Mouse (Mus musculus): ENCODE results near the gene Ptpn11.

Gene Ptpn11

DNA sequence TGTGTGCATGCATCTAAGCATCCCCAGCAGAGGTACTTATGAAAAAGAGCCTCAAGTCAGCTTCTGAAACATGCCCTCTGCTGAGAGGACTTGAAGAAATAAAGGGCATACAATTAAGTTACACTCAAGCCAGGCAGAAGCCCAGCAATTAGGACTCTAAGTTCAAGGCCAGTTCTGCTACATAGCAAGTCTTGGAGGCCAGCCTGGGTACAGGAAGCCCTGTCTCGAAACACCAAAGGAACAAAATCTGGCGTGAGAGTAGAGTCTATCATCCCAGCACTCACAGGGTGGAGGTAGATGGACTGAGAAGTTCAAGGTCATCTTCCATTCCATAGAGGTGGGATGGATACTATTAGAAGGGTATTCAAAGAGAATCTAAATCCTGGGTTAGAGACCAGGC is 6.8 kb downstream of the Ptpn11 start:
- DNase-seq (ENCODE audit: low spot score in 2 of 2) = no peak

- DNase-seq (ENCODE audit: low spot score in 2 of 2) = no peak
These were observed 7.9 kb downstream of the Ptpn11 start for GRCm38 (mm10) chr5:121183269-121183668.

DNA sequence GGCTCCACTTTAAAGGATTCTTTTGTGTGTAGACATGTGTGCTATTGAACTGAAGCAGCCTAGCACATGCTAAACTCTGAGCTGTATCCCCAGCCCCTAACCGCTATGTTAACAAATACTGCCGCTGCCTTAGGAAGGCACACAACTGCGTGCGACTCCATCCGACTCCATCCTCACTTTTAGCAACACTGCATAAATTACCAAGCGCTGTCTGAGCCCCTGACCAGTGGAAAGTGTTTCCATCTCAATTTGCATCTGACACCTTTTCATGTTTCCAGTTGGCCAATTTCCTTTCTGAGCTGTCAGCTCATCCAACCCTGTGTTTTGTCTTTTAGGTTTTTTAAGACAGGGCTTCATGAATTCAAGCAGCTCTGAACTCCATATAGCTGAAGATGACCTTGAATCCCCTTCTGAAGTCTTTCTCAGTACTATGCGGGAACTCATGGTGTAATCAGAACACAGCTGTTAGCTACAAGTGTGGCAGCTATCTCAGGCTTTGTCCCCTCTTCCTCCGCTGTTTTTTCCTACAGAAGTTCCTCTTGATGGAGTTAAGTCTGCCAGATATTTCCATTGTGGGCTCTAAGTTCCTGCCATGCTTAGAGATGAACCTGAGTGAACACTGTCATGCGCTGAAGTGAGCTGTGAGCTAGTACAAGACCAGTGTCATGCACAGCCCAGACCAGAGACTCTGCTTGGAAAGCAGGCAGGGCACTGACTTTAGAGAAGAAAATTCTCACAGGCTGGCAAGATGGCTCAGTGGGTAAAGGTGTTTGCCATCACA is 11.9 kb downstream of the Ptpn11 start:
- no peak for DNase-seq (ENCODE audit: low spot score in 2 of 2)

DNA sequence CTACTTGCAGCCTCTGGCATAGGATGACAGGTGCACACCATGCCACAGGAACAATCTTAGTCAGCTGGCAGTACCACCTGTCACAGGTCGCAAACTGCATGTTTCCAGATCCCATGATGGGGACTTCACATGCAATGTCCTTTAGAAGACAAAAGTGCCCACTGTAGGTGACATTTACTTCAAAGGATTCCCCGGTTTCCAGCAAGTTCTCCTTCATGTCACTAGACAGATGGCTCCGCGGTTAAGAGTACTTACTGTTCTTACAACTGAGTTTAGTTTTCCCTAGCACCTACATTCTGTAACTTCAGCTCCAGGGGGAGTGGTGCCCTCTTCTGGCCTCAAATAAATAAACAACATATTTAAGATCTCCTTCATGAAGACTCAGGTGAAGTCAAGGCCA is 18.4 kb downstream of the Ptpn11 start:
- DNase-seq (ENCODE audit: low spot score in 2 of 2) = no peak

DNA sequence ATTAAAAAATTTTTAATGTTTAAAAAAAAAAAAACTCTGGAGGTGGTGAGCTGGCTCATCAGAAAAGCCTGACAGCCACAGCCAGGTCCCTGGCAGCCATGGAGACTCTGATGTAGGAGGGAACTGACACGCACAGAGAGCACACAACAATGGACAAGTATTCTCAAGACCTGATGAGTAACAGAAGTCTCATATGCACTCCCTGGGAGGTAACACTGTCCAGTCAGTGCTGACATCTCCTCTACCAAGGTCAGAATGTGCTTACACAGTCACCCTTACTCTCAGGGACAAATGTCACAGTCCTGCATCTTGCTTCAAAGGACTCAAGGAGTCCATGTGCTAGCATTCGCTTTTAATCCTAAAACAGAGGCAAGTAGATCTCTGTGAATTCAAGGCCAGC is 21.6 kb downstream of the Ptpn11 start:
- no peak for DNase-seq (ENCODE audit: low spot score in 2 of 2)

GRCm38 (mm10) chr5:121166884-121167283 is 24.3 kb downstream of the Ptpn11 start:
- DNase-seq (ENCODE audit: low spot score in 2 of 2) = no peak

DNA sequence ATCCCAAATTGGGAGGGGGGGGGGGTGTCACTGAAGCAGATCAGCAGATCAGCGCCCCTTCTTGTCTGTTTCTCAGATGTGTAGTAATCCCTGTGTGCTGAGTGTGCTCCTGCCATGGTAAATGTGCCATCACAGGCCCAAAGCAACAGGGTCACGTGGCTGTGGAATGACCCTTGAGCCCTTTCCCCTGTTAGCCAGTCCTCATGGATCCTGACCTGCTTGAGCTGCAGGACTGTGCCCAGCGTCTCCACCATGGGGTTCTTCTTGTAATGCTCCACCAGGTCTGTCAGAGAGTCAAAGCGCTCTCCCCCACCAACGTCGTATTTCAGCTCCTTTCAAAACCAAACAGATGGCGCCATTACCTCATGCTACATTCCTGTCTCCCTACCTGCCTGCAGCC is 28.3 kb downstream of the Ptpn11 start:
- no peak for DNase-seq (ENCODE audit: low spot score in 2 of 2)

DNA sequence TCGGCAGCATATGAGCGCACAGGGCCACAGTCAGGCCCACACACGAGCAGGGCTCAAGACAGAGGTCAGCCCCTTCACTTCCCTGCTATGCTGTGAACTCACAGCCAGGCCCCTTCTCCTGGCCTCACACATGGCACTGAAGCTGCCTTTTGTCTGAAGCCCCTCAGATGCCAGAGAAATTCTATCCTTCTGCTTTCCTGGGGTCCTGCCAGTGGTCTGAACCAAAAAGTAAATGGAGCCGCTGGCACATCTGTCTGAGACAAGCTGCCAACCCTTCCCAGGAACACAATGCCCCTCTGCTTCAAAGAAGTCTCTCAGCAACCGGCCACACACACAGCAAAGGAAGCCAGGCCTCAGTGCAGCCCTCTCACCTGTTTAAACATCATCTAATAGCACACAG is 28.9 kb downstream of the Ptpn11 start:
- no peak for DNase-seq (ENCODE audit: low spot score in 2 of 2)

DNA sequence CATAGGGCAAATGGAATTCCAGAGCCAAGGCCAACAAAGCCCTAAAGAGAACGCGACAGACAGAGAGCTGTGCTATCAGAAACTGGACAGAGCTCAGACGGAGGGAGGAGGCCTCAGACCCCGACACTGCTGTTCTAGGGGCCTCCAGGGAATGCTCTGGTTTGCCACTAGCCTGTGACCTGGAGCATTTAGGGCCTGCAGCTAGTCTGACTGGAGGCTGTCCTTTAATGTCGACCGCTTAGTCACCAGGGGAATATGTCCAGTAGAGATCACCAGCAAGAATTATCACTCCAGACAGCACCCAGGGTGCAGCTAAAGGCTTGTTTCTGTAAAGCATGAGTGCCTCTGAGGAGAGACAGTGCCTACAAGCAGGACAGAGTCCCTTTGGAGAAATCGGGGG is 32.2 kb downstream of the Ptpn11 start:
- DNase-seq (ENCODE audit: low spot score in 2 of 2) = no peak

DNA sequence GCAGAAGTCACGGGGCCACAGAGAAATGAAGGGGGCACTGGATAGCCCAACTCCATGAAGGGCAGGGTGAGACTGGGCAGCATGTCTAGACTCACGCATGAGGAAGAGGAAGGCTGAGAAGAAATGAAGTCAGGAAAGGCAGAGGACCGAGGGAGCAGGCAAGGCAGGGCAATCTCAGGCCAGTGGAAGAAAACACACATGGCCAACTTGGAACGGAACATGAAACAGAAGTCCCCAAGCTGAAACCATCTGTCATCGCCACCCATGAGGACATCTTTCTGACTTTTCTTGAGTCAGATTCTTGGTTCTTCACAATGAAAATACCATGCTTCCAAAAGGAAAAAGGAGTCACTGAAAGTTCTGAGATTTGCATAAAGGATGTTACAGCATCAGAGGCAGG is 33.7 kb downstream of the Ptpn11 start:
- DNase-seq (ENCODE audit: low spot score in 2 of 2) = no peak

DNA sequence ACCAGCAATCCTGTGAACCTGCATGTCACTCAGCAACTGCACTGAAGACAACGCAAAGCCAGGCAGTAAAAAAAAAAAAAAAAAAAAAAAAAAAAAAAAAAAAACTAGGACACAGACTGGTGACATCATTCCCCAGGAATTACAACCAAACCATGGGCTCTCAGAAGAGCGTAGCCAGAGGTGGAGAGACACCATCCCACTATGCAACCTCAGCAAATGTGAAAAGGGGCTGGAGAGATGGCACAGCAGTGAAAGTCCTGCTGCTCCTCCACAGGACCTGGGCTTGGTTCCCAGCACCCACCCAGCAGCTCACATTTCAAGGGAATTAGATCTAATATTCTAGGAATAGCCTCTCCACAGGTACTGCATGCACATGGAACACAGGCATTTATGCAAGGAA is 34.2 kb downstream of the Ptpn11 start:
- DNase-seq (ENCODE audit: low spot score in 2 of 2) = no peak

GRCm38 (mm10) chr5:121156121-121156520 is 35.1 kb downstream of the Ptpn11 start:
- no peak for DNase-seq (ENCODE audit: low spot score in 2 of 2)

DNA sequence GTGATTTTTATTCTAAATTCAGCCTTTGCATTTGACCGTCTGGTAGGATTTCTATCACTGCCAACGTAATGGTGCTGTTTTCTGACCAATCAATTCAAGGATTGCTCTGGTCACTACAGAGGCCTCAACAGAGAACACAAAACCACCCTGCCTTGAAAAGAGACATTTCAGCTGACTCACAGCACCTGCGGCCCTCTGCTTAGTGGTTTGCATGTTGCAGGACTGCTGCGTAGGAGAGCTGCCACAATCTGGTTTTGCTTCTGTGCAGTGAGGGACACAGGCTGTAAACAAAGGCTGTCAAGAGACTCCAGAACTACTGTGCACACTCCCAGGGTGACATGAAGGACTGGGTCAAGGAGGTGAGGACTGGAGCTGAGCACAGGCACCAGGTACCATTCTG is 40.5 kb downstream of the Ptpn11 start:
- no peak for DNase-seq (ENCODE audit: low spot score in 2 of 2)

- DNase-seq (ENCODE audit: low spot score in 2 of 2) = no peak
These were observed 42.0 kb downstream of the Ptpn11 start for GRCm38 (mm10) chr5:121149246-121149645.

GRCm38 (mm10) chr5:121146275-121146674 is 44.9 kb downstream of the Ptpn11 start:
- DNase-seq (ENCODE audit: low spot score in 2 of 2) = no peak

- no peak for DNase-seq (ENCODE audit: low spot score in 2 of 2)
These were observed 45.6 kb downstream of the Ptpn11 start for GRCm38 (mm10) chr5:121145609-121146008.

DNA sequence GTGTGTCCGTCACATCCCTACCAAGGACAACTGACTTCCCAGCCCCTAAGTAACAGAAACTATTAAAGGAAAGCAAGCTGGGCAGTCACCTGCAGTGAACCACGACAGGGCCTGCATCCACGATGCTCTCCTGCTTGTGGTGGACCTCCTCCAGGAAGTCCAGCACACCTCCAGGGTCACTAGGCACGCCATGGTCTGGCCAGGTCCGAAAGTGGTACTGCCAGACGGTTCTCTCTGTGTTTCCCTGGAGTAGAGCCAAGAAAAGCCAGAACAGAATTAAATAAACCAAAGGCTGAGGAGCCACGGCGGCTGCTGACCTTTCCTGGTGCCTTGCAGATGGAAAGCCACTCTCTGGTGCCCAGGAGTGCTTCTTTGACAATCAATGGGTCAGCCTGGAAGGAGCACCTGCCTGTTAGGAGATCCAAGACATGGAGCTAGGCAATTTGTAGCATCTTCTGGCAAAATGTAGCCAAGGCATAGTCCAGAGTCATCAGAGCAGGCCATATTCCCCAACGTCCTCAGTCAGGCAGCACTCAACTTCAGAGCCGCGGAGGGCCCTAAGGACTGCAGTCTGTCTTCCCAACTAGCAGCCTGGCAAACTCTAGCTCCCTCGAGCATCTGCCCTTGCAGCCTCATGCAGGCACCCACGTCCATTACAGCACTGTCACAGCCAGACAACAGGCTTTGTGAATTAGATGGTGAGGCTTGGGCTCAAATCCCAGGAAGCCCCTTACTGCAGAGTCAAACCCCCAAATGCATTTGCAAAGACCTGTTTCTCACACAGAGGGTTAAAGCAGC is 46.6 kb downstream of the Ptpn11 start:
- no peak for DNase-seq (ENCODE audit: low spot score in 2 of 2)

DNA sequence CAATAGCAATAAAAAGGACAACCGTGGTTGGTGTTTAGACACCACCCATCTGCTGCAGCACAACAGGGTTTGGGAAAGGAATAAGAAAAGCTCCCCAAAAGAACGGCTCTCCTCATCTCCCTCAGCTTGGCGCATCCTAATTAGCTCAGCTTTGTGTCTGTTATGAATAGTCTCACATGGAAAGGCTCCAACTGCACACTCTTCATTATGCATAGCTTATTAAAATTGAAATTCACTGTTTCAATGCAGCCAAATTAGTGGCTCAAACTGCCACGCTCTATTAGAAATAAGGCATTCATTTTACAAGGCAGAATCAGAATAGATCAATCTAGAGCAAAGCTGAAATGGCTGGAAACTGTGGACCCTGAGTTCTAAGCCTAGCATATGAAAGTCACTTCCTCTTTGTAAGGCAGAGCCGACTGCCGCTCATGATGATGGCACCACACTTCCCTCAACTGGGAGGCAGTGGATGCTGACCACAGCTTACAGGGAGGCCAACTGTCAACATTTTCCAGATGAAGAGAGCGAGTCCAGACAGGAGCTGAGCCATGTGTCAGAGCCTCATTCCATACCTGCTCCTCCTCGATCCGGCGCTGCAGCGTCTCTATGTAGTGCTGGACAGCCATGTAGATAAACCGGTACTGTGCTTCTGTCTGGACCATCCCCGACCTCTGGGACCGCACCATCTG is 48.6 kb downstream of the Ptpn11 start:
- no peak for DNase-seq (ENCODE audit: low spot score in 2 of 2)

DNA sequence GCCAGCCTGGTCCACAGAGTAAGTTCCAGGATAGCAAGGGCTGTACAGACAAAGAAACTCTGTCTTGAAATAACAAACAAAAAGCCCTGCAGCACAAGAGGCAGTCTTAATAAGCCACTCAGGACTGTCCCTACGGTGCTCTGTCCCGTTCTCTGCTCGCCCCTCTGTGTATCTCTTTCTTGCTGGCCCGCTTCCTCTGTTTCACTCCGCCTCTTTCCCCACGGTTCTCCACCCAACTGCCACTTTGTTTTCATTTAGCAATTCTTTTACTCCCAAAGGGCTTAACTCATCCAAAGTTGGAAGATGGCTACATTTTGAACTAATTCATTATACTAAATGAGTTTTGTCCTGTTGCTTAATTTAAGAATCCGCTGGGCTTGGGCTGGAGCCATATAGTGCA is 50.9 kb downstream of the Ptpn11 start:
- DNase-seq (ENCODE audit: low spot score in 2 of 2) = no peak

DNA sequence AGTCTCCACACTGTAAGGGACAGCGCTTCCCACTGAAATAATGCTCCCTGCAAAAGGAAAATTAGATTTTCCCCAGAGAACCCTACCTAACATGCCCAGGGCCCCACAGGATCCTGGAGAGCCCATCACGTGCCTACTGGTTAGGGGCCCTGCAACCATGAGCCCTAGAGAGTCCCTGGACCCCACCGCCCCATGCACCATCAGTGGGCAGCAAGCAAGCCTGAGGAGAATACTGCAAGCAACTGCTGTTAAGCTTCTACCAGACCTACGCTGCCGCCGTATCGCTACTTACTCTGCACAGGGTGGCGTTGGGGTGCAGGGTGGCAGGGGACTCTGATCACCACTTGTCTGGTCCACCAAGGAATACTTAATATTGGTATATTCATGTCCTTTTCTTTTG is 54.1 kb downstream of the Ptpn11 start:
- DNase-seq (ENCODE audit: low spot score in 2 of 2) = no peak

- no peak for DNase-seq (ENCODE audit: low spot score in 2 of 2)
These were observed 59.4 kb downstream of the Ptpn11 start for GRCm38 (mm10) chr5:121131801-121132200.

DNA sequence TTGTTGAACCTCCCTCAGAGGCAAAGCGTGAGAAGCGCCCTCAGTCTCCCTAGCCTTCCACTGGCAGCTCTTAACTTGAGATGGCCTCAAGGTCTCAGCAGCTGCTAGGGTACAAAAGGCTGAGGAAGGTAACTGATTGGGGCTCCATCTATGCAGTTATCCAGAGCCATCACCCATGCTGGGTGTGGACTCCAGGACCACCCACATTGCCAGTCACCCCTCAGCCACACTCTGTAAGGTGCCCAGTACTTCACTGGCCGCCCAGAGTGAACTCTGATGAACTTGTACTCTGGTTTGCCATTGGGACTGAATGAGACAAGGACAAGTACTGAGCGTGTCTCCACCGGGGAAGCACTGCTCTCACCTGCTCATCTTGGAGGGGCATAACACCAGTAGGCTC is 61.9 kb downstream of the Ptpn11 start:
- DNase-seq (ENCODE audit: low spot score in 2 of 2) = no peak

GRCm38 (mm10) chr5:121126051-121126450 is 65.1 kb downstream of the Ptpn11 start:
- no peak for DNase-seq (ENCODE audit: low spot score in 2 of 2)
